Mouse (Mus musculus) liver, embryonic 13.5 days (tissue): ENCODE results near the gene Fdps. TPM values are rescaled to one million over a fixed set of nuclear protein-coding genes. Genes with fewer than 3 reads are reported as not detected.
"Not testable (repeated sequence)": the region's sequence is repeated elsewhere in the genome, so short reads cannot be mapped to it uniquely, and the experiment has no call there.

Experiments used
- ATAC-seq: fragments of 200-750 bp; cut with Nextera tagmentation; 2 replicates; pipeline ENCODE4 v1.8.0; 2017; ENCODE audit warnings: low read depth, mild to moderate bottlenecking, moderate number of reproducible peaks, moderate library complexity
- DNase-seq: peaks from one replicate; pipeline ENCODE4 v3.0.0; 2022
- H3K27ac ChIP-seq: fragments of 300-500 bp; sonication (generic); 2 replicates; pipeline ENCODE4 v1.5.1; 2015; ENCODE audit warnings: moderate library complexity, mild to moderate bottlenecking, inconsistent platforms
- H3K27me3 ChIP-seq: fragments of 300-500 bp; sonication (generic); 2 replicates; pipeline ENCODE4 v1.6.1; 2015; ENCODE audit warnings: mild to moderate bottlenecking, inconsistent platforms
- H3K36me3 ChIP-seq: fragments of 300-500 bp; sonication (generic); 2 replicates; pipeline ENCODE4 v1.6.1; 2015; ENCODE audit warnings: mild to moderate bottlenecking, inconsistent platforms
- H3K4me1 ChIP-seq: fragments of 300-500 bp; sonication (generic); replicated peaks from 2 replicates; pipeline ENCODE4 v1.6.1; 2015; ENCODE audit warnings: inconsistent platforms
- H3K4me2 ChIP-seq: fragments of 300-500 bp; sonication (generic); 2 replicates; pipeline ENCODE4 v1.6.1; 2015; ENCODE audit warnings: inconsistent platforms, mild to moderate bottlenecking, moderate library complexity
- H3K4me3 ChIP-seq: fragments of 300-500 bp; sonication (generic); replicated peaks from 2 replicates; pipeline ENCODE4 v1.5.1; 2015; ENCODE audit warnings: mild to moderate bottlenecking, inconsistent platforms
- H3K9ac ChIP-seq: fragments of 300-500 bp; sonication (generic); 2 replicates; pipeline ENCODE4 v1.6.1; 2015; ENCODE audit warnings: mild to moderate bottlenecking, inconsistent platforms
- H3K9me3 ChIP-seq: fragments of 300-500 bp; sonication (generic); replicated peaks from 2 replicates; pipeline ENCODE4 v1.6.1; 2016; ENCODE audit warnings: inconsistent platforms
- WGBS: fragments of 180-500 bp; shearing (Covaris S2); methylation state at CpG from one replicate; pipeline ENCODE4 v1.1.7; 2015; ENCODE audit not compliant: insufficient replicate concordance; 5-methylcytosine and 5-hydroxymethylcytosine counted together
- polyA plus RNA-seq: library from polyadenylated mRNA; unstranded; fragments of >200 nt; fragmentation: Nextera tagmentation; extraction: Ambion mirVana; gene quantifications from 2 replicates; pipeline ENCODE4 v1.2.1, GENCODE M21; 2015

The Fdps gene
- polyA plus RNA-seq, 1 experiment from 2014 or later, result 274 TPM

GRCm38 (mm10) chr3:89087338-89088110 is 14.2 kb downstream of the Fdps start:
- Histone ChIP-seq H3K27ac (no peak overlapping the region), H3K36me3 (no peaks in the 10 kb centered on the region), H3K27me3 (peaks cover 32% of the 10 kb centered on the region), H3K4me1 (peaks cover 59% of the 10 kb centered on the region), H3K4me2 (peak overlapping the region; percentile 100), H3K9me3 (no peaks in the 10 kb centered on the region), H3K9ac (peak overlapping the region; percentile 50; the same call in 1 of the 2 replicates), H3K4me3 (peak overlapping the region; percentile 18; the same call in 1 of the 2 replicates)
- DNase-seq (peak; percentile 76), ATAC-seq (no peak)
- WGBS, result 20% methylated on average over 21 of the region's 21 CpGs

GRCm38 (mm10) chr3:89084654-89085190 is 17.0 kb downstream of the Fdps start:
- Histone ChIP-seq H3K36me3 (peaks cover 11% of the 10 kb centered on the region), H3K27ac (no peak overlapping the region), H3K4me1 (peaks cover 37% of the 10 kb centered on the region), H3K4me2 (no peak overlapping the region), H3K9ac (no peak overlapping the region), H3K27me3 (peaks cover 14% of the 10 kb centered on the region; the same call in 1 of the 2 replicates), H3K4me3 (no peak overlapping the region), H3K9me3 (no peaks in the 10 kb centered on the region)
- WGBS, result 83% methylated on average over 12 of the region's 12 CpGs
- no peak for ATAC-seq
- no peak for DNase-seq

DNA sequence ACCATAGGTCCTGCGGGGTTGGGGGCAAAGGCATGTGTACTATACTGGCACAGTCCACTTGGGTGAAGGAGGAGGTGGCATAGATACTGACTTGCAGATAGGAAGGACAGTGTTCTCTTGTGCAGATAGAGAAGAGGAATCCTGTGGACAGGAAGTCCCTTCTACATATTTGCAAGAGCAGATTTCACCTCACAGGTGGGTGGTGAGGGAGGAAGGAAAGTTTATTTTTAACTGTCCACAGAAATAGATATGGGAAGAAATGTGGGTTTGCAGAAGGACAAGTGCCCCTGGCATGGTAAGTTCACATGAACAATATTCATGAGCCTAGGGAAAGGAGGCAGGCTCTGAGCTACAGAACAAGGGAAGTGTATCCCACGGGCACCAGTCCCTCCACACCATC is 17.6 kb downstream of the Fdps start:
- H3K4me2 ChIP-seq, result no peak overlapping the region
- peaks cover 31% of the 10 kb centered on the region for H3K4me1 ChIP-seq
- peaks cover 17% of the 10 kb centered on the region for H3K36me3 ChIP-seq
- H3K27ac ChIP-seq, result no peak overlapping the region
- peaks cover 13% of the 10 kb centered on the region; the same call in 1 of the 2 replicates for H3K27me3 ChIP-seq
- no peak for ATAC-seq
- H3K9ac ChIP-seq, result no peak overlapping the region
- no peaks in the 10 kb centered on the region for H3K9me3 ChIP-seq
- DNase-seq, result no peak
- WGBS, result 74% methylated on average over 2 of the region's 2 CpGs
- no peak overlapping the region for H3K4me3 ChIP-seq

GRCm38 (mm10) chr3:89082287-89082686 is 19.5 kb downstream of the Fdps start:
- H3K4me3 ChIP-seq, DNase-seq, H3K27me3 ChIP-seq, H3K9ac ChIP-seq, H3K4me2 ChIP-seq, H3K27ac ChIP-seq, ATAC-seq, H3K9me3 ChIP-seq: not testable (repeated sequence)
- peaks cover 25% of the 10 kb centered on the region for H3K36me3 ChIP-seq
- H3K4me1 ChIP-seq, result peaks cover 13% of the 10 kb centered on the region

DNA sequence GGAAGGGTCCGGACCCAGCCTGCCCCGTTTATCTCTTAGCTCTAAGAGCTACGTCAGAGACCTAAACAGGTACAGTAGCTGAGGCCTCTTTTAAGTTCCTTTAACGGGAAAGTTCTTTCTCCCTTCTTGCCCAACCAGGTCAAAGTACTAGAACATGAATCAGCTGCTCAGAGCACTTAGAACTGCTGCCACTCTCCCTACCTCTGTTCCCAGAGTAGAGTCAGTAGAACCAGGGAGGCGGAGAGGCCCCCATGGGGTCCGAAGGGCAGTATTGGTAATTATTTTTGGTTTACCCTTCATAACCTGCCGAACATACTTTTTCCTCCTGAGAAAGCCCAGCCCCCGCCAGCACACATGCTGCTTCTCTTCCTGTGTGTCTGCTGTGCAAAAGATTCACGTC is 24.4 kb downstream of the Fdps start:
- Histone ChIP-seq H3K27ac (no peak overlapping the region), H3K9me3 (no peaks in the 10 kb centered on the region), H3K4me1 (peaks cover 4% of the 10 kb centered on the region; the same call in 1 of the 2 replicates), H3K36me3 (peaks cover 72% of the 10 kb centered on the region), H3K4me2 (no peak overlapping the region), H3K9ac (no peak overlapping the region), H3K27me3 (no peaks in the 10 kb centered on the region), H3K4me3 (no peak overlapping the region)
- WGBS, result 84% methylated on average over 9 of the region's 9 CpGs
- ATAC-seq (no peak), DNase-seq (no peak)

DNA sequence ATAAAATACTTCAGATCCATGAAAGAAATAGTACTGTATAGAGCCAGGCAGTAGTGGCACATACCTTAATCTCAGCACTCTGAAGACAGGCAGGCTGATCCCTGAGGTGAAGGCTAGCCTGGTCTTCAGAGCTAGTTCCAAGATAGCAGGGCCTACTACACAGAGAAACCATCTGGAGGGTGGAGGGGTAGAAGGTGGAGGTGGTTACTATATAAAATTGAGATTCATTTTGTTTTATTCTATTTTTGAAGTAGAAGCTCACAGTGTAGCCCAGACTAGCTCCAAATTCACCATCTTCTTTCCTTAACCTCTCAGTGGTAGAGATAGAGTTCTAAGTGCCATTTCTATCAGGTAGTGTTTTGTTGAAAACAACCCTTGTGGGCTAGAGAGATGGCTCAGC is 34.5 kb downstream of the Fdps start:
- DNase-seq (no peak), ATAC-seq (no peak)

GRCm38 (mm10) chr3:89061696-89062095 is 40.1 kb downstream of the Fdps start:
- H3K4me1 ChIP-seq, result no peaks in the 10 kb centered on the region

More for the DNA sequence above, 34.5 kb downstream of the Fdps start:
- no peaks in the 10 kb centered on the region for H3K4me1 ChIP-seq
- H3K27ac ChIP-seq, result no peak overlapping the region
- H3K4me2 ChIP-seq, result no peak overlapping the region
- no peaks in the 10 kb centered on the region for H3K9me3 ChIP-seq
- H3K27me3 ChIP-seq, result no peaks in the 10 kb centered on the region
- no peak overlapping the region for H3K9ac ChIP-seq
- no peak overlapping the region for H3K4me3 ChIP-seq
- peaks cover 92% of the 10 kb centered on the region for H3K36me3 ChIP-seq

DNA sequence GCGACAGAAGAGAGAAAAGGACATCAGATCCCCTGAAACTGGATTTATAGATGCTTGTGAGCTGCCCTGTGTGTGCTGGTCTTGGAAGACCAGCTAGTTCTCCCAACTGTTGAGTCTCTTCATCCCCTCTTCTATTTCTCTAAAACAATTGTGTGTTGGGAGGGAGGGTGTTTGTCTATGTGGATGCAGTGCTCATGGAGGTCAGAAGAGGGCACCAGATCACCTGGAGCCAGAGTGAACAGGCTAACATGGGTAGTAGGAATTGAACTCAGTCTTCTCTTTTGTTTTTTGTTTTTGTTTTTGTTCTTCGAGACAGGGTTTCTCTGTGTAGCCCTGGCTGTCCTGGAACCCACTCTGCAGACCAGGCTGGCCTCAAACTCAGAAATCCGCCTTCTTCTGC is 43.0 kb downstream of the Fdps start:
- no peaks in the 10 kb centered on the region for H3K9me3 ChIP-seq
- no peak for ATAC-seq
- no peak overlapping the region for H3K4me2 ChIP-seq
- H3K4me3 ChIP-seq, result no peak overlapping the region
- H3K4me1 ChIP-seq, result no peaks in the 10 kb centered on the region
- DNase-seq, result peak; percentile 18
- H3K27ac ChIP-seq, result no peak overlapping the region
- H3K9ac ChIP-seq, result no peak overlapping the region
- no peaks in the 10 kb centered on the region for H3K27me3 ChIP-seq
- WGBS, result 73% methylated on average over 3 of the region's 3 CpGs
- H3K36me3 ChIP-seq, result peaks cover 92% of the 10 kb centered on the region

More at GRCm38 (mm10) chr3:89061696-89062095, 40.1 kb downstream of the Fdps start:
- Histone ChIP-seq H3K9ac (no peak overlapping the region), H3K27ac (no peak overlapping the region), H3K36me3 (peaks cover 90% of the 10 kb centered on the region), H3K4me3 (no peak overlapping the region), H3K9me3 (no peaks in the 10 kb centered on the region), H3K27me3 (no peaks in the 10 kb centered on the region), H3K4me2 (no peak overlapping the region)
- DNase-seq (no peak), ATAC-seq (no peak)
- WGBS, result 91% methylated on average over 3 of the region's 3 CpGs

DNA sequence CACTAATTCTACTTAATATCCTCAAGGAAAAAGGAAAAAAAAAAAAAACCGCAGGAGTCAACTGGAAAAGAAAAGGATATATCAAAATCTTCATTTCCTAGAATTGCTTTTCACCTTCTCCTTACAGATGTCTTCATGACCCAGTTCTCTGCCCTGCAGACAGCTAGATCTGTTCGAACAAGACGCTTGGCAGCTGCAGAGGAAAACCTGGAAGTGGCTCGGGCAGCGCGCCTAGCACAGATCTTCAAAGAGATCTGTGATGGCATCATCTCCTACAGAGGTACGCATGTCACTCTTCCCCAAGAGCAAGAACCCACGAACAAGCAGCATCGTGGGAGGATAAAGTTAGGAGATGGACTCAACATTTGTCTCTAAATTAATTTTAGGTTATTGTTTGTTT is 43.4 kb downstream of the Fdps start:
- ATAC-seq (no peak), DNase-seq (no peak)
- H3K4me1 ChIP-seq, result no peaks in the 10 kb centered on the region
- H3K4me2 ChIP-seq, result no peak overlapping the region
- WGBS, result 88% methylated on average over 9 of the region's 9 CpGs
- H3K9me3 ChIP-seq, result no peaks in the 10 kb centered on the region
- H3K4me3 ChIP-seq, result no peak overlapping the region
- no peak overlapping the region for H3K9ac ChIP-seq
- peaks cover 91% of the 10 kb centered on the region for H3K36me3 ChIP-seq
- H3K27ac ChIP-seq, result no peak overlapping the region
- no peaks in the 10 kb centered on the region for H3K27me3 ChIP-seq

Other genes with a start within 250 kb of the Fdps start
- gene Msto1, start 188.0 kb downstream of the Fdps start, polyA plus RNA-seq, result 19.9 and 20.2 TPM in 2 replicates
- 4.7 and 5.7 TPM in 2 replicates for gene Ash1l, start 151.3 kb downstream of the Fdps start, polyA plus RNA-seq
- 120 and 129 TPM in 2 replicates for gene Dap3, start 150.8 kb downstream of the Fdps start, polyA plus RNA-seq
- gene Rusc1, start 8.6 kb downstream of the Fdps start, polyA plus RNA-seq, result 5.5 and 5.9 TPM in 2 replicates
- gene Gm43738, start 860 bp downstream of the Fdps start, polyA plus RNA-seq, result not detected in 2 replicates
- gene Pklr, start 34.2 kb upstream of the Fdps start, polyA plus RNA-seq, result 133 and 136 TPM in 2 replicates
- gene Hcn3, start 58.2 kb upstream of the Fdps start, polyA plus RNA-seq, result 0.75 and 0.78 TPM in 2 replicates
- gene Clk2, start 62.8 kb upstream of the Fdps start, polyA plus RNA-seq, result 10.3 and 10.8 TPM in 2 replicates
- 67.4 and 72.1 TPM in 2 replicates for gene Scamp3, start 75.5 kb upstream of the Fdps start, polyA plus RNA-seq
- 2.8 and 3.9 TPM in 2 replicates for gene Fam189b, start 81.2 kb upstream of the Fdps start, polyA plus RNA-seq
- gene Gba, start 101.0 kb upstream of the Fdps start, polyA plus RNA-seq, result 21.7 and 23.7 TPM in 2 replicates
- gene Thbs3, start 113.2 kb upstream of the Fdps start, polyA plus RNA-seq, result 1.0 and 1.5 TPM in 2 replicates
- 152 and 155 TPM in 2 replicates for gene Mtx1, start 125.1 kb upstream of the Fdps start, polyA plus RNA-seq
- gene Muc1, start 127.1 kb upstream of the Fdps start, polyA plus RNA-seq, result 0.14 and 0.51 TPM in 2 replicates
- gene Krtcap2, start 144.0 kb upstream of the Fdps start, polyA plus RNA-seq, result 152 and 155 TPM in 2 replicates
- 0.14 and 0.23 TPM in 2 replicates for gene Trim46, start 144.3 kb upstream of the Fdps start, polyA plus RNA-seq
- gene Dpm3, start 157.4 kb upstream of the Fdps start, polyA plus RNA-seq, result 57.2 and 64.5 TPM in 2 replicates
- gene Slc50a1, start 168.6 kb upstream of the Fdps start, polyA plus RNA-seq, result 17.4 and 18.0 TPM in 2 replicates
- gene Efna1, start 179.2 kb upstream of the Fdps start, polyA plus RNA-seq, result 4.3 and 4.6 TPM in 2 replicates
- 0.32 and 0.41 TPM in 2 replicates for gene Efna3, start 221.0 kb upstream of the Fdps start, polyA plus RNA-seq
- gene Efna4, start 236.1 kb upstream of the Fdps start, polyA plus RNA-seq, result 1.0 and 1.2 TPM in 2 replicates
- gene Adam15, start 248.0 kb upstream of the Fdps start, polyA plus RNA-seq, result 9.5 and 9.6 TPM in 2 replicates